Mouse (Mus musculus) erythroblast, adult 5-6 weeks (primary cell): Measurements from ENCODE around the gene Hoxb3. TPM values are rescaled to one million over a fixed set of nuclear protein-coding genes. Genes with fewer than 3 reads are reported as not detected.

ENCODE experiments used
- ATAC-seq: replicated peaks from 2 replicates; pipeline ENCODE4 v1.8.0; 2016; ENCODE audit warnings: moderate number of reproducible peaks, mild to moderate bottlenecking, moderate TSS enrichment, inconsistent platforms; ENCODE audit not compliant: poor library complexity, low FRiP score, severe bottlenecking
- total RNA-seq, 2 experiments: library from RNA; stranded (forward) in 1 of 2; stranded (reverse) in 1 of 2; fragments of 150-400 nt in 1 of 2; fragments of 200-764, 138-1000 nt in 1 of 2; gene quantifications; 2 replicates each; pipeline versions ENCODE4 v1.2.3 to v1.2.4; 2015 to 2017; ENCODE audit warnings: low replicate concordance in 2 of 2

The Hoxb3 gene
- total RNA-seq, 2 experiments from 2014 or later, result not detected

- no peak for ATAC-seq
Observed at GRCm38 (mm10) chr11:96287411-96287810, 35.7 kb upstream of the Hoxb3 start.

- ATAC-seq, result no peak
Observed at GRCm38 (mm10) chr11:96288455-96289221, 34.5 kb upstream of the Hoxb3 start.

GRCm38 (mm10) chr11:96289293-96289692, 33.8 kb upstream of the Hoxb3 start:
- ATAC-seq, result no peak

- ATAC-seq, result no peak
Observed at GRCm38 (mm10) chr11:96289837-96290236, 33.3 kb upstream of the Hoxb3 start.

GRCm38 (mm10) chr11:96290705-96291355, 32.3 kb upstream of the Hoxb3 start:
- ATAC-seq, result no peak

- no peak for ATAC-seq
Observed at GRCm38 (mm10) chr11:96291681-96292564, 31.2 kb upstream of the Hoxb3 start, which contains the start of gene Hoxb6. Hoxb6 (plus strand) TSS chr11:96292476.

- ATAC-seq, result no peak
Observed at GRCm38 (mm10) chr11:96292565-96293301, 30.4 kb upstream of the Hoxb3 start.

- no peak for ATAC-seq
Observed at GRCm38 (mm10) chr11:96293302-96293921, 29.7 kb upstream of the Hoxb3 start.

GRCm38 (mm10) chr11:96294245-96295091, 28.7 kb upstream of the Hoxb3 start:
- ATAC-seq, result no peak

- no peak for ATAC-seq
Observed at GRCm38 (mm10) chr11:96295092-96295835, 27.9 kb upstream of the Hoxb3 start.

GRCm38 (mm10) chr11:96296997-96297396, 26.1 kb upstream of the Hoxb3 start:
- no peak for ATAC-seq

GRCm38 (mm10) chr11:96297428-96297827, 25.7 kb upstream of the Hoxb3 start:
- no peak for ATAC-seq

- ATAC-seq, result no peak
Observed at GRCm38 (mm10) chr11:96297968-96298635, 25.0 kb upstream of the Hoxb3 start.

GRCm38 (mm10) chr11:96298895-96299667, 24.0 kb upstream of the Hoxb3 start:
- no peak for ATAC-seq

GRCm38 (mm10) chr11:96299781-96300180, 23.3 kb upstream of the Hoxb3 start:
- no peak for ATAC-seq

GRCm38 (mm10) chr11:96300354-96301063, 22.6 kb upstream of the Hoxb3 start:
- ATAC-seq, result no peak
